ENCODE assay signal across 7 mouse cellular contexts in genomic region chr5:64274738-64275451, GRCm38 (mm10).
A peak's percentile ranks its signal among the peaks of the same experiment; 100 is the strongest.
DNase-seq lines count a peak whose midpoint lies in the region; ATAC-seq and TF ChIP-seq lines count a peak whose summit lies in the region.

No protein-coding gene starts in this region.

- TF ChIP-seq POLR2A in spleen, adult 2 months (IDR thresholded peaks at IDR 0.05; ENCODE audit: low read depth, low read length), result no peak

- WGBS in spleen, adult 2 months, result 49% methylated on average over 17 of the region's 17 CpGs

- no peak overlapping the region for H3K27ac ChIP-seq in spleen, adult 2 months (ENCODE audit: insufficient read depth, low read length)

- no peak overlapping the region for H3K4me3 ChIP-seq in spleen, adult 2 months (ENCODE audit: extremely low read depth, insufficient read depth, insufficient read length)

- peaks cover 37% of the 10 kb centered on the region for H3K36me3 ChIP-seq in spleen, adult 2 months (ENCODE audit: control insufficient read depth, insufficient read depth, low read length)
- peaks cover 22% of the 10 kb centered on the region for H3K36me3 ChIP-seq in splenic B cell, adult 2 months (ENCODE audit: control insufficient read depth, insufficient read depth, low read length, poor library complexity, severe bottlenecking)

- DNase-seq in spleen, adult 2 months (ENCODE audit: low read depth in 1 of 2, low spot score in 2 of 2), result peak; percentile 25 to 49
- no peak for DNase-seq in spleen, adult 12 weeks (ENCODE audit: low spot score)
- peak; percentile 52 for DNase-seq in adipocyte (ENCODE audit: low spot score)
- peak; percentile 65 for DNase-seq in lung, postnatal 14 days
- DNase-seq in splenic B cell, adult 2 months (ENCODE audit: low read depth, low spot score), result peak; percentile 75

- no peaks in the 10 kb centered on the region for H3K4me1 ChIP-seq in spleen, adult 2 months (ENCODE audit: control insufficient read depth, insufficient read depth, insufficient read length)

- H3K27me3 ChIP-seq in spleen, adult 2 months (ENCODE audit: control insufficient read depth, insufficient read depth, low read length), result no peaks in the 10 kb centered on the region
- no peaks in the 10 kb centered on the region for H3K27me3 ChIP-seq in splenic B cell, adult 2 months (ENCODE audit: control insufficient read depth, insufficient read depth, low read length, poor library complexity, severe bottlenecking)

- peak; percentile 80; the same call in 1 of the 2 replicates for TF ChIP-seq CTCF in spleen, adult 2 months (IDR thresholded peaks at IDR 0.05; ENCODE audit: extremely low read depth, insufficient read depth, insufficient read length, insufficient replicate concordance)

- ATAC-seq in common myeloid progenitor, adult 5-6 weeks (replicated peaks; ENCODE audit: low read depth, poor library complexity, severe bottlenecking), result peak; percentile 91
- ATAC-seq in inflammation-experienced regulatory T-cells, adult 6 months, result peak; percentile 60
